Mouse (Mus musculus) kidney, postnatal 4 days (tissue): Measurements from ENCODE around the gene Txnrd3.
A peak's percentile ranks its signal among the peaks of the same experiment; 100 is the strongest.

Experiments used
- DNase-seq, 2 experiments: peaks; one replicate each; pipeline ENCODE4 v3.0.0; 2021; ENCODE audit warnings: mixed read lengths in 2 of 2

The Txnrd3 gene

GRCm38 (mm10) chr6:89658342-89658741 lies 14.6 kb downstream of the Txnrd3 start:
- DNase-seq: no peak

GRCm38 (mm10) chr6:89658931-89659330 lies 15.1 kb downstream of the Txnrd3 start:
- DNase-seq: no peak

GRCm38 (mm10) chr6:89659692-89660423 lies 16.1 kb downstream of the Txnrd3 start:
- peak; percentile 52 to 62 for DNase-seq

GRCm38 (mm10) chr6:89660490-89660889 lies 16.7 kb downstream of the Txnrd3 start:
- DNase-seq: no peak

GRCm38 (mm10) chr6:89662521-89662920 lies 18.7 kb downstream of the Txnrd3 start:
- no peak for DNase-seq

GRCm38 (mm10) chr6:89665155-89665554 lies 21.4 kb downstream of the Txnrd3 start:
- no peak for DNase-seq

- DNase-seq: no peak
Measured at GRCm38 (mm10) chr6:89665667-89666066, 21.9 kb downstream of the Txnrd3 start.

- DNase-seq: no peak
Measured at GRCm38 (mm10) chr6:89666976-89667375, 23.2 kb downstream of the Txnrd3 start.

- DNase-seq: no peak
Measured at GRCm38 (mm10) chr6:89669556-89669955, 25.8 kb downstream of the Txnrd3 start.

GRCm38 (mm10) chr6:89671431-89671830 lies 27.6 kb downstream of the Txnrd3 start:
- no peak for DNase-seq

GRCm38 (mm10) chr6:89672641-89673040 lies 28.9 kb downstream of the Txnrd3 start:
- DNase-seq: no peak

GRCm38 (mm10) chr6:89673135-89673780 lies 29.5 kb downstream of the Txnrd3 start:
- DNase-seq: no peak

- DNase-seq: no peak
Measured at GRCm38 (mm10) chr6:89678522-89678921, 34.7 kb downstream of the Txnrd3 start.

- peak; percentile 81 to 83 for DNase-seq
Measured at GRCm38 (mm10) chr6:89679291-89679835, 35.6 kb downstream of the Txnrd3 start.

GRCm38 (mm10) chr6:89680155-89680554 lies 36.4 kb downstream of the Txnrd3 start:
- DNase-seq: peak; percentile 92

GRCm38 (mm10) chr6:89684231-89684630 lies 40.4 kb downstream of the Txnrd3 start:
- peak; percentile 29 to 41 for DNase-seq

GRCm38 (mm10) chr6:89687100-89687499 lies 43.3 kb downstream of the Txnrd3 start:
- no peak for DNase-seq

GRCm38 (mm10) chr6:89706624-89707023 lies 62.8 kb downstream of the Txnrd3 start:
- DNase-seq: no peak

- no peak for DNase-seq
Measured at GRCm38 (mm10) chr6:89707240-89707639, 63.5 kb downstream of the Txnrd3 start, which contains the start of gene Vmn1r40. Vmn1r40 (plus strand) TSS chr6:89707540.

- DNase-seq: no peak
Measured at GRCm38 (mm10) chr6:89718051-89718450, 74.3 kb downstream of the Txnrd3 start.
